Mouse (Mus musculus): ENCODE data around the gene Olfr1382. TPM values are rescaled to one million over a fixed set of nuclear protein-coding genes. Genes with fewer than 3 reads are reported as not detected.
"Not testable (repeated sequence)": the region's sequence is repeated elsewhere in the genome, so short reads cannot be mapped to it uniquely, and the experiment has no call there.

Gene Olfr1382
- not detected in 2 replicates for total RNA-seq (2021)
- long read RNA-seq, experiment 1 = 0 reads
- long read RNA-seq, experiment 2 = 0 reads

GRCm38 (mm10) chr11:49527947-49528346, at the start of gene Olfr1382:
Olfr1382 (plus strand) TSS chr11:49528247.
- DNase-seq = no peak

GRCm38 (mm10) chr11:49485973-49486372, 42.1 kb upstream of the Olfr1382 start:
- no peak for DNase-seq

GRCm38 (mm10) chr11:49488770-49489169, 39.3 kb upstream of the Olfr1382 start, which contains the start of gene Olfr1385:
Olfr1385 (plus strand) TSS chr11:49489070.
- not testable (repeated sequence) for DNase-seq

GRCm38 (mm10) chr11:49518086-49518485, 10.0 kb upstream of the Olfr1382 start:
- no peak for DNase-seq

GRCm38 (mm10) chr11:49519348-49519747, 8.7 kb upstream of the Olfr1382 start, which contains the start of gene Olfr1383:
Olfr1383 (plus strand) TSS chr11:49519648.
- DNase-seq = no peak

- no peak for DNase-seq
These were observed 4.7 kb downstream of the Olfr1382 start for GRCm38 (mm10) chr11:49532761-49533160.

- peak; percentile 6 for DNase-seq
These were observed 8.6 kb downstream of the Olfr1382 start for GRCm38 (mm10) chr11:49536631-49537030.

- DNase-seq = not testable (repeated sequence)
These were observed 15.1 kb downstream of the Olfr1382 start, which contains the start of gene Olfr1381 for GRCm38 (mm10) chr11:49543149-49543548. Olfr1381 (plus strand) TSS chr11:49543449.

- DNase-seq = not testable (repeated sequence)
These were observed 26.0 kb downstream of the Olfr1382 start for GRCm38 (mm10) chr11:49554033-49554432.

GRCm38 (mm10) chr11:49556578-49556977, 28.5 kb downstream of the Olfr1382 start, which contains the start of gene Olfr1380:
Olfr1380 (plus strand) TSS chr11:49556878.
- not testable (repeated sequence) for DNase-seq

- DNase-seq = not testable (repeated sequence)
These were observed 47.0 kb downstream of the Olfr1382 start for GRCm38 (mm10) chr11:49575054-49575453.

GRCm38 (mm10) chr11:49580452-49580851, 52.4 kb downstream of the Olfr1382 start:
- DNase-seq = not testable (repeated sequence)

Other genes with a start within 250 kb of the Olfr1382 start
- not detected in 2 replicates for gene Olfr1393, start 249.9 kb upstream of the Olfr1382 start, total RNA-seq (2021)
- not detected in 2 replicates for gene Olfr1392, start 243.0 kb upstream of the Olfr1382 start, total RNA-seq (2021)
- not detected in 2 replicates for gene Olfr10, start 223.5 kb upstream of the Olfr1382 start, total RNA-seq (2021)
- gene Olfr1391, start 205.5 kb upstream of the Olfr1382 start, total RNA-seq (2021) = not detected in 2 replicates
- gene Olfr1390, start 193.1 kb upstream of the Olfr1382 start, total RNA-seq (2021) = not detected in 2 replicates
- not detected in 2 replicates for gene Olfr1389, start 105.2 kb upstream of the Olfr1382 start, total RNA-seq (2021)
- 0.15 and 0.19 TPM in 2 replicates for gene Olfr1388, start 91.6 kb upstream of the Olfr1382 start, total RNA-seq (2021)
- not detected in 2 replicates for gene Olfr1387, start 72.9 kb upstream of the Olfr1382 start, total RNA-seq (2021)
- gene Olfr1386, start 63.2 kb upstream of the Olfr1382 start, total RNA-seq (2021) = not detected in 2 replicates
- gene Olfr1385, start 39.2 kb upstream of the Olfr1382 start, total RNA-seq (2021) = not detected in 2 replicates
- gene Olfr1384, start 21.5 kb upstream of the Olfr1382 start, total RNA-seq (2021) = not detected in 2 replicates
- gene Olfr1383, start 8.6 kb upstream of the Olfr1382 start, total RNA-seq (2021) = 0.53 and 0.93 TPM in 2 replicates
- not detected in 2 replicates for gene Olfr1381, start 15.2 kb downstream of the Olfr1382 start, total RNA-seq (2021)
- not detected in 2 replicates for gene Olfr1380, start 28.6 kb downstream of the Olfr1382 start, total RNA-seq (2021)
- gene Flt4, start 81.0 kb downstream of the Olfr1382 start, total RNA-seq (2021) = 17.5 and 18.4 TPM in 2 replicates
- gene Scgb3a1, start 135.4 kb downstream of the Olfr1382 start, total RNA-seq (2021) = not detected in 2 replicates
- 54.5 and 54.9 TPM in 2 replicates for gene Cnot6, start 184.5 kb downstream of the Olfr1382 start, total RNA-seq (2021)